ENCODE assay signal across 15 mouse cellular contexts in the genomic region with DNA sequence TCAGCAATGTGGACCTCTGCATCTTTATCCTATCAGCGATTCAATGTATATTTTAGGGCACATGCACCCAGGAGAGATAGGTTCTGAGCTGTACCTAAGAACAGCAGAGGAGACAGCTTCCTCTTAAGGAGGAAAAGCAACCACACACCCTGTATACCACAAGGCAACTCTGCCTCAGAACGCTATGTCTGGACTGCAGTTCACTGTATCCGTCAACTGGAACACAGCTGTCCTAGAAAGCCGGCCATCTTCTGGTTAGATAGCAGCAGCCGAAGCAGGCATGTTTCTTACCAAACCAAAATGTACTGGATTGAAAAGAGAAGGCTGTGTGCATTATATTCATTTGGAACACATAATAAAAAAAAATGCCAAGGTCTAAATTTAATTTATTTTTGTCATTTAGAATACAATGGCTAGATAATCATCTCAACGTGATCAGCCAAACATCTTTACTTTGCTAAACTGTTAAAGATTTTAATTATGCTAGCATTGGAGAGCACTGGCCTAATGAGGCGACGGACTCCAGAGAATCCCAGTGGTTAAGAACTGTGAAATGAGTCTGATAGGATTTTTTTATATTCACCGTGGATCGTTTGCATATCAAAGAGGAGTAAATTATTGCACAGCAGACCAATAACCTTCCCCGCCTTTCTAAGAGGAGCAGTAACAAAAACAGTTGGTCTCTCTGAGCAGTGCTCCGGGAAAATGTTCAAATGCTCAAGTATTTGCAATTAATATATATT.
"Had no signal": no experiment of that assay in that cellular context is flagged by ENCODE, and none has a peak within 500 bp of the region (broad histone marks: within the 10 kb centered on the region; RNA-seq: fewer than 3 reads in every experiment).

No protein-coding gene starts in this region.

- H3K9ac ChIP-seq: kidney, embryonic 15.5 days; limb, embryonic 13.5 days; liver, embryonic 15.5 days; neural tube, embryonic 12.5 days; stomach, embryonic 15.5 days had no signal

- H3K9me3 ChIP-seq: liver, embryonic 15.5 days; stomach, embryonic 15.5 days had no signal

- H3K27ac ChIP-seq: kidney, embryonic 15.5 days; limb, embryonic 13.5 days; liver, embryonic 15.5 days; neural tube, embryonic 12.5 days; stomach, embryonic 15.5 days had no signal

- H3K27me3 ChIP-seq: kidney, embryonic 15.5 days; liver, embryonic 15.5 days; neural tube, embryonic 12.5 days; stomach, embryonic 15.5 days had no signal

- H3K4me1 ChIP-seq: kidney, embryonic 15.5 days; liver, embryonic 15.5 days; stomach, embryonic 15.5 days had no signal

- ATAC-seq: lung, postnatal 0 days had no signal

- H3K4me2 ChIP-seq: kidney, embryonic 15.5 days; limb, embryonic 13.5 days; liver, embryonic 15.5 days; neural tube, embryonic 12.5 days; stomach, embryonic 15.5 days had no signal

- H3K4me3 ChIP-seq: kidney, embryonic 15.5 days; limb, embryonic 13.5 days; liver, embryonic 15.5 days; neural tube, embryonic 12.5 days; stomach, embryonic 15.5 days had no signal

- DNase-seq: kidney, adult 2 months; kidney, postnatal 14 days; left cerebral cortex, postnatal 4 days; lung, adult 2 months; lung, postnatal 36 days; retina, postnatal 1 day; right cerebral cortex, postnatal 14 days; thymus, adult 2 months; thymus, postnatal 25 days had no signal
